Mouse (Mus musculus) CH12.LX (cell line): ENCODE data around the gene Chrne. TPM values are rescaled to one million over a fixed set of nuclear protein-coding genes. Genes with fewer than 3 reads are reported as not detected.

Experiments used
- DNase-seq: peaks from one replicate; pipeline ENCODE4 v3.0.0-alpha.2; 2013; ENCODE audit errors: extremely low read depth
- H3K27ac ChIP-seq: 2 replicates; pipeline ENCODE4 v1.5.1; 2012; ENCODE audit warnings: low read depth, mild to moderate bottlenecking, control low read depth, moderate library complexity; ENCODE audit not compliant: insufficient read depth
- H3K27me3 ChIP-seq: replicated peaks from 2 replicates; pipeline ENCODE3; 2012; ENCODE audit warnings: inconsistent platforms
- H3K36me3 ChIP-seq, 2 experiments: replicated peaks in 1 of 2; 2 replicates each; pipeline versions ENCODE3 to v1.6.1; 2012; ENCODE audit warnings: inconsistent platforms in 1 of 2, low read length in 1 of 2, mild to moderate bottlenecking in 1 of 2, mixed read lengths in 1 of 2, moderate library complexity in 1 of 2; ENCODE audit not compliant: control insufficient read depth in 1 of 2, insufficient read depth in 1 of 2
- H3K4me1 ChIP-seq, 2 experiments: 2 replicates each; pipeline ENCODE4 v1.6.1; 2012; ENCODE audit warnings: inconsistent platforms in 1 of 2, moderate library complexity in 1 of 2; ENCODE audit not compliant: insufficient read depth in 2 of 2, control insufficient read depth in 1 of 2
- H3K4me2 ChIP-seq: 2 replicates; pipeline ENCODE4 v1.6.1; 2012; ENCODE audit warnings: low read depth, mild to moderate bottlenecking, control low read depth; ENCODE audit not compliant: poor library complexity, insufficient read depth, severe bottlenecking
- H3K4me3 ChIP-seq, 3 experiments: fragments of 150-350 bp in 1 of 3; sonication (generic) in 1 of 3; replicated peaks in 1 of 3; 2 replicates each; pipeline versions ENCODE3 to v1.5.1; 2011 to 2012; ENCODE audit warnings: low read depth in 2 of 3, low read length in 2 of 3, mild to moderate bottlenecking in 2 of 3, moderate library complexity in 2 of 3, control low read depth in 1 of 3, improper control_type of control experiment in 1 of 3, inconsistent platforms in 1 of 3, mixed read lengths in 1 of 3; ENCODE audit not compliant: poor library complexity in 1 of 3
- H3K79me2 ChIP-seq: replicated peaks from 2 replicates; pipeline ENCODE4 v1.6.1; 2012; ENCODE audit warnings: mild to moderate bottlenecking, moderate library complexity; ENCODE audit not compliant: control insufficient read depth, poor library complexity, insufficient read depth, severe bottlenecking; ENCODE audit errors: extremely low read depth
- H3K9ac ChIP-seq: 2 replicates; pipeline ENCODE4 v1.6.1; 2012; ENCODE audit warnings: low read depth, mild to moderate bottlenecking, control low read depth, moderate library complexity; ENCODE audit not compliant: insufficient read depth
- H3K9me3 ChIP-seq: replicated peaks from 2 replicates; pipeline ENCODE3; 2012; ENCODE audit warnings: low read length, inconsistent platforms, mixed read lengths
- BHLHE40 ChIP-seq: IDR thresholded peaks from 2 replicates; pipeline ENCODE4 v1.6.1; 2011; ENCODE audit warnings: mild to moderate bottlenecking, low read depth, low read length, improper control_type of control experiment
- CHD1 ChIP-seq: IDR thresholded peaks from 2 replicates; pipeline ENCODE4 v1.6.1; 2012; ENCODE audit warnings: low read depth, low read length, improper control_type of control experiment, inconsistent platforms
- CHD2 ChIP-seq: IDR thresholded peaks from 2 replicates; pipeline ENCODE4 v1.6.1; 2011; ENCODE audit warnings: low read length, improper control_type of control experiment
- CTCF ChIP-seq, 2 experiments: IDR thresholded peaks in 1 of 2; conservative IDR thresholded peaks in 1 of 2; 2 replicates each; pipeline ENCODE4 v1.5.1; 2011 to 2012; ENCODE audit warnings: low read depth in 2 of 2, low read length in 2 of 2, improper control_type of control experiment in 1 of 2, inconsistent platforms in 1 of 2, mild to moderate bottlenecking in 1 of 2, moderate library complexity in 1 of 2
- E2F4 ChIP-seq: IDR thresholded peaks from 2 replicates; pipeline ENCODE4 v1.6.1; 2011; ENCODE audit warnings: low read depth, low read length, improper control_type of control experiment; ENCODE audit not compliant: insufficient replicate concordance
- ELF1 ChIP-seq: IDR thresholded peaks from 2 replicates; pipeline ENCODE4 v1.6.1; 2014; ENCODE audit warnings: low read depth, mild to moderate bottlenecking, inconsistent platforms, low read length, improper control_type of control experiment
- EP300 ChIP-seq: IDR thresholded peaks from 2 replicates; pipeline ENCODE4 v1.6.1; 2011; ENCODE audit warnings: low read length, improper control_type of control experiment
- ETS1 ChIP-seq: conservative IDR thresholded peaks from 2 replicates; pipeline ENCODE4 v1.6.1; 2012; ENCODE audit warnings: low read depth, mild to moderate bottlenecking, inconsistent platforms, low read length, improper control_type of control experiment, moderate library complexity
- GABPA ChIP-seq: IDR thresholded peaks from 2 replicates; pipeline ENCODE4 v1.6.1; 2012; ENCODE audit warnings: low read depth, low read length, improper control_type of control experiment, inconsistent platforms; ENCODE audit not compliant: insufficient replicate concordance
- HCFC1 ChIP-seq: IDR thresholded peaks from 2 replicates; pipeline ENCODE4 v1.6.1; 2012; ENCODE audit warnings: low read depth, mild to moderate bottlenecking, inconsistent platforms, low read length, improper control_type of control experiment
- IRF4 ChIP-seq: IDR thresholded peaks from 2 replicates; pipeline ENCODE4 v1.6.1; 2014; ENCODE audit warnings: low read depth, mild to moderate bottlenecking, inconsistent platforms, low read length, improper control_type of control experiment
- JUN ChIP-seq: IDR thresholded peaks from 2 replicates; pipeline ENCODE4 v1.6.1; 2011; ENCODE audit warnings: low read depth, mild to moderate bottlenecking, low read length, improper control_type of control experiment, moderate library complexity; ENCODE audit not compliant: insufficient read depth
- JUND ChIP-seq: conservative IDR thresholded peaks from 2 replicates; pipeline ENCODE4 v1.6.1; 2011; ENCODE audit warnings: low read depth, low read length, improper control_type of control experiment
- KAT2A ChIP-seq: IDR thresholded peaks from 2 replicates; pipeline ENCODE4 v1.6.1; 2012; ENCODE audit warnings: low read length, improper control_type of control experiment, inconsistent platforms; ENCODE audit not compliant: insufficient replicate concordance
- MAFK ChIP-seq: IDR thresholded peaks from 2 replicates; pipeline ENCODE4 v1.6.1; 2011; ENCODE audit warnings: low read length, improper control_type of control experiment; ENCODE audit not compliant: insufficient replicate concordance
- MAZ ChIP-seq: IDR thresholded peaks from 2 replicates; pipeline ENCODE4 v1.6.1; 2012; ENCODE audit warnings: low read depth, mild to moderate bottlenecking, inconsistent platforms, low read length, improper control_type of control experiment, moderate library complexity
- MEF2A ChIP-seq: IDR thresholded peaks from 2 replicates; pipeline ENCODE4 v1.6.1; 2014; ENCODE audit warnings: low read depth, mild to moderate bottlenecking, inconsistent platforms, low read length, improper control_type of control experiment, borderline replicate concordance
- MXI1 ChIP-seq: IDR thresholded peaks from 2 replicates; pipeline ENCODE4 v1.6.1; 2011; ENCODE audit warnings: mild to moderate bottlenecking, low read depth, low read length, improper control_type of control experiment
- NELFE ChIP-seq: IDR thresholded peaks from 2 replicates; pipeline ENCODE4 v1.6.1; 2011; ENCODE audit warnings: low read depth, low read length, improper control_type of control experiment
- NRF1 ChIP-seq: IDR thresholded peaks from 2 replicates; pipeline ENCODE4 v1.6.1; 2014; ENCODE audit warnings: low read depth, mild to moderate bottlenecking, inconsistent platforms, low read length, improper control_type of control experiment, moderate library complexity
- PAX5 ChIP-seq: IDR thresholded peaks from 2 replicates; pipeline ENCODE4 v1.6.1; 2012; ENCODE audit warnings: low read length, inconsistent platforms, mixed read lengths
- POLR2A ChIP-seq: IDR thresholded peaks from 2 replicates; pipeline ENCODE4 v1.6.1; 2011; ENCODE audit warnings: low read depth, mild to moderate bottlenecking, improper control_type of control experiment, low read length
- POLR2AphosphoS2 ChIP-seq: IDR thresholded peaks from 2 replicates; pipeline ENCODE4 v1.6.1; 2011; ENCODE audit warnings: low read depth, low read length, improper control_type of control experiment
- RAD21 ChIP-seq: IDR thresholded peaks from 2 replicates; pipeline ENCODE4 v1.6.1; 2011; ENCODE audit warnings: low read depth, mild to moderate bottlenecking, low read length, improper control_type of control experiment, moderate library complexity
- RCOR1 ChIP-seq: conservative IDR thresholded peaks from 2 replicates; pipeline ENCODE4 v1.6.1; 2012; ENCODE audit warnings: low read depth, mild to moderate bottlenecking, inconsistent platforms, low read length, improper control_type of control experiment
- SIN3A ChIP-seq: IDR thresholded peaks from 2 replicates; pipeline ENCODE4 v1.6.1; 2012; ENCODE audit warnings: low read length, improper control_type of control experiment, inconsistent platforms
- SMC3 ChIP-seq: IDR thresholded peaks from 2 replicates; pipeline ENCODE4 v1.6.1; 2011; ENCODE audit warnings: low read depth, low read length, improper control_type of control experiment
- TBP ChIP-seq: conservative IDR thresholded peaks from 2 replicates; pipeline ENCODE4 v1.6.1; 2011; ENCODE audit warnings: low read depth, low read length, improper control_type of control experiment
- TCF12 ChIP-seq: IDR thresholded peaks from 2 replicates; pipeline ENCODE4 v1.6.1; 2014; ENCODE audit warnings: low read depth, mild to moderate bottlenecking, inconsistent platforms, low read length, improper control_type of control experiment
- UBTF ChIP-seq: IDR thresholded peaks from 2 replicates; pipeline ENCODE4 v1.6.1; 2012; ENCODE audit warnings: low read depth, mild to moderate bottlenecking, inconsistent platforms, low read length, improper control_type of control experiment, moderate library complexity
- USF1 ChIP-seq: IDR thresholded peaks from 2 replicates; pipeline ENCODE4 v1.6.1; 2014; ENCODE audit warnings: low read depth, mild to moderate bottlenecking, inconsistent platforms, low read length, improper control_type of control experiment
- USF2 ChIP-seq: conservative IDR thresholded peaks from 2 replicates; pipeline ENCODE4 v1.6.1; 2011; ENCODE audit warnings: low read depth, low read length, improper control_type of control experiment
- ZC3H11A ChIP-seq: IDR thresholded peaks from 2 replicates; pipeline ENCODE4 v1.6.1; 2012; ENCODE audit warnings: low read depth, mild to moderate bottlenecking, inconsistent platforms, low read length, improper control_type of control experiment
- ZKSCAN1 ChIP-seq: IDR thresholded peaks from 2 replicates; pipeline ENCODE4 v1.6.1; 2012; ENCODE audit warnings: low read depth, inconsistent platforms, low read length, improper control_type of control experiment, borderline replicate concordance
- ZMIZ1 ChIP-seq: IDR thresholded peaks from 2 replicates; pipeline ENCODE4 v1.6.1; 2012; ENCODE audit warnings: low read depth, mild to moderate bottlenecking, inconsistent platforms, low read length, improper control_type of control experiment
- dilution Hi-C: fragments of 300-500 bp; cut with MboI; formaldehyde crosslinking; loops from 2 replicates; pipeline ENCODE4 v1.14.3; 2020; ENCODE audit warnings: low sequenced_read_pairs; ENCODE audit not compliant: extremely low pct_unique_long_range_greater_than_20kb, extremely low pct_ligation_motif_present
- in situ Hi-C: fragments of 300-500 bp; cut with MboI; formaldehyde crosslinking; loops from 3 replicates; pipeline ENCODE4 v1.14.3; 2019; ENCODE audit warnings: low sequenced_read_pairs, low pct_ligation_motif_present, low pct_unique_long_range_greater_than_20kb, mixed read lengths
- polyA plus RNA-seq: library from polyadenylated mRNA; unstranded; fragments of >175 nt; gene quantifications from 2 replicates; pipeline ENCODE4 v1.2.1, GENCODE M21; 2012; ENCODE audit warnings: low read depth; ENCODE audit not compliant: insufficient read length
- total RNA-seq, 2 experiments: library from RNA; depleted of rRNA; stranded (reverse); fragments of 300-350 nt in 1 of 2; fragments of >200 nt in 1 of 2; gene quantifications; 2 replicates each; pipeline ENCODE4 v1.2.3; 2012 to 2014

Gene Chrne
- total and polyA plus RNA-seq, 3 experiments: not detected

DNA sequence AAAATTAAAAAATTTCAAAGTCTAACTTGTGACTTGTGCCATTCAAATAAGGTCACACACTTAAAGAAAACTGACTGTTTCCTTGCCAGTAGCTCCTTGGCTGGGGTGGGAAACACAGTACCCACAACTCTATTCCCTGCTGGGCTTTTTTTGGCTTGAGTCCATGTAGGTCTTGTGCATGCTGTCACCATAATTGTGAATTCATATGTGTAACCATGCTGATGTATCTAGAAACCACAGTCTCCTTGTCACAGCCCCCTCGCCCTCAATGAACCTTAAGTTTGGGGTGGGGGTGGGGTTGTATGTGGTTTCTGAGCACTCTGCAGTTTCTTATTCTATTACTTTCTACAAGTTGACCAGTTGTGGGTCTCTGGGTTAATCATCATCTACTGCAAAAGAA is 27.3 kb downstream of the Chrne start:
- Histone ChIP-seq H3K9me3 (no peaks in the 10 kb centered on the region), H3K4me3 (no peak overlapping the region), H3K27me3 (no peaks in the 10 kb centered on the region), H3K36me3 (peaks cover 0 to 35% of the 10 kb centered on the region in 2 experiments), H3K9ac (no peak overlapping the region), H3K4me2 (no peak overlapping the region), H3K79me2 (peaks cover 7% of the 10 kb centered on the region; the same call in 1 of the 2 replicates), H3K27ac (no peak overlapping the region), H3K4me1 (peaks cover 43 to 95% of the 10 kb centered on the region in 2 experiments)
- in situ Hi-C loops: no loop called here
- no peak for DNase-seq
- TF ChIP-seq ZMIZ1 (no peak), CHD1 (no peak), IRF4 (no peak), BHLHE40 (peak; percentile 70; the same call in 1 of the 2 replicates), ZKSCAN1 (no peak), POLR2AphosphoS2 (no peak), EP300 (peak; percentile 37; the same call in 1 of the 2 replicates), MEF2A (peak; percentile 47; the same call in 1 of the 2 replicates), RCOR1 (no peak), ZC3H11A (no peak), UBTF (no peak), HCFC1 (no peak), TCF12 (no peak), ETS1 (peak; percentile 62; the same call in 1 of the 2 replicates), SMC3 (no peak), NRF1 (no peak), GABPA (no peak), MAZ (no peak), JUND (no peak), USF2 (no peak), NELFE (no peak), KAT2A (no peak), POLR2A (no peak), PAX5 (no peak), ELF1 (no peak), E2F4 (no peak), SIN3A (no peak), CTCF (conservative IDR thresholded peaks at IDR 0.05 in 1 of 2, IDR thresholded peaks at IDR 0.05 in 1 of 2; ENCODE audit: low read depth in 2 of 2, low read length in 2 of 2) (no peak), MXI1 (no peak), MAFK (no peak), CHD2 (peak; percentile 25; the same call in 1 of the 2 replicates), USF1 (no peak), TBP (no peak), JUN (no peak), RAD21 (no peak)
- dilution Hi-C loops: no loop called here
